Mouse (Mus musculus) fibroblast of lung, adult 2 months (primary cell): ENCODE data around the gene Pde6g.

Experiments
- DNase-seq: peaks from one replicate; pipeline ENCODE4 v3.0.0-alpha.2; 2011; ENCODE audit warnings: low read depth

Gene Pde6g

GRCm38 (mm10) chr11:120467051-120467735 lies 13.9 kb upstream of the Pde6g start, which contains the start of gene Arl16:
Arl16 (minus strand) TSS chr11:120467607.
- peak; percentile 97 for DNase-seq

DNA sequence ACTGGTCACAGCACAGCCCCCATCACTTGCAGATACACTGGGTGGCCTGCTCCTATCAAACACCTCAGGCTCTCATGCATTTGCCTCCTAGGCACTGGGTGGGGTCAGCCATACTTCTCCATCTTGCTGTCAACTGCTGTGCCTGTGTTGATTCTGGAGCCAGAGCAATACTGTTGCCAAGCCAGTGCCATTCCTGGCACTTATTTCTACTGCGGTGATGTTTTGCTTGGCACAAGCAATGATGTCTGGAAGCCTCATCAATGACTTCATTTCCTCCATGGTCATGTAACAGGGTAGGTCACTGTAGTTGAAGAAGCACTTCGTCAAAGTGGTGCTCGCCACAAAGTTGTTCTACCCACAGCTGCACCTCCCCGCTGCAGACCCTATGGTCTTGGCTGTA lies 12.2 kb upstream of the Pde6g start:
- peak; percentile 44 for DNase-seq

DNA sequence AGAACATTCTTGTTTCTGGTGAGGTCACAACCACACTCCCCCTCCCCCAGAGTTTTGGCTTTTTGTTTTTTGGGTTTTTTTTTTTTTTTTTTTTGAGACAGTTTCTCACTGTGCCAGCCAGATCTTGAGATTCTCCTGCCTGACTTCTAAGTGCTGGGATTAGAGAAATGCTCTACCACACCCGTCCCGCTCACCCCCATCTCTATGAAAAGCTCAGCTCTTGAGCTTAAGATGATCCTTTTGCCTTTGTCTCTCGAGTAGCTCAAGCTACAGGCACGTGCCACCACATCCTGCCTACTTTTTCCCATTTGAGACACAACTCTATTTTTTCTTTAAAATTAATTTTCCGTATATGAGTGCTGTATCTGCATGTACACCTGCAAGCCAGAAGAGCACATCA lies 11.1 kb upstream of the Pde6g start:
- no peak for DNase-seq

GRCm38 (mm10) chr11:120463536-120463935 lies 10.2 kb upstream of the Pde6g start:
- DNase-seq = no peak

- DNase-seq = no peak
Observed at GRCm38 (mm10) chr11:120458847-120459597, 5.7 kb upstream of the Pde6g start.

DNA sequence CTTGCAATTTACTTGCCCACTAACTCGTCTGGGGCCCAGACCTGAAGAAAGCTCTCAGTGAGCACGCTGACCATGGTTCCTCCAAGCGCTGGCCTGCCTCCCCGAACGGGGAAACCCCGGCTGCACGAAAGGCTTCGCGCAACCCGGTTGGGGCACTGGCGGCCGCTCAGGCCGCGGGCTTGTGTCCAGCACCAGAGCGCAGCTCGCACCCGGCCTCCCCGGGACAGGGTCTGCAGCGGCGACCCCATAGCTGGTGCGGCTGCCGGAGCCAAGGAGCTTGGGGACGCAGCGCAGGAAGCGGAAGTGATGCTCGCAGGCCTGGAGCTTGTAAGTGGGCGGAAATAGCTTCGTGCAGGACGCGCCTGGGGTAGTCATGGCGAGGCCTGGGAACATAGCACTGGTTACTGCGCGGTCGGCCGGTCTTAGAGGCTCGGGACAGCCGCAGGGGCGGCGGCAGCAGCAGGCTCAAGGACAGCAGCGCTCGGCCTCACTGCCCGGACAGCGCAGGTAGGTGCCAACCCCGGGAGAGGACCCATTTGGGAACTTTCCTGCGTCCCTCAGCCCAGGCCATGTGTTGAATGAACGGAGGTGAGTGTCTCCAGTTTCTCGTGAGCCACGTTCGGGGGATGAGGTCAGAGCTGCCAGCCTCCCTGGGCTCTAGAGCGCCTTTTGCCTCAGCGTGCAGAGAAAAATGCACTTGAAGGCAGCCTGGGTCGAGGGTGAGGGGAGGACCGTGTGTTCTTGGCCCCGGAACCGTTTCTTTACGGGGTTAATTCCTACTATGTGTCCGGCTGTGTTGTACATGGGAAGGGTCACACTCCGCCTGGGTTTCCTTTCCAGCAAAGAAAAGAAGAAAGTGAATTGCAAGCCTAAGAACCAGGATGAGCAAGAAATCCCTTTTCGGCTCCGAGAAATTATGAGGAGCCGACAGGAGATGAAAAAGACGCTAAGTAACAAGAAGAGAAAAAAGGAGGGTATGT lies 4.8 kb upstream of the Pde6g start, which contains the start of the genes Oxld1 and Ccdc137:
Gene Oxld1 (minus strand): TSS at position 297 of the 980 bp plus-strand sequence.
Gene Ccdc137 (plus strand): TSS at position 344 of the 980 bp plus-strand sequence.
- peak; percentile 63 for DNase-seq

- DNase-seq = no peak
Observed at GRCm38 (mm10) chr11:120457370-120457769, 4.1 kb upstream of the Pde6g start.

DNA sequence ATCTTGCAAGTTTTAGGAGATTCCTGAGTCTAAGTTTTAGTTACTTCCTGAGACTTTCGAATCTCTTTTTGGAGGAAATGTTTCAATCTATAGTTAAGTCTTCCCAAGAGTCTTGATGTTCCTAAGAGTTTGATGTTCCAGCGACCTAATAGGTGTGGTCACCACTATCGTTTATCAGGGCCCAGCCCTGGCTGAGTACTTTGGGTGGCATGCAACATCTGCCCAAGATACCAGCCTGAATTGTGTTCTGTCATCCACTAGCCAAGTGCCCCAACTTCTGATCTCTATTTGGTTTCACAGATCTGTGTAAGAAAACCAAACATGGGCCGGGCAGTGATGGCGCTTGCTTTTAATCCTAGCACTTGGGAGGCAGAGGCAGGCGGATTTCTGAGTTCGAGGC lies 2.1 kb upstream of the Pde6g start:
- DNase-seq = no peak

GRCm38 (mm10) chr11:120454965-120455364 lies 1.7 kb upstream of the Pde6g start:
- DNase-seq = no peak

GRCm38 (mm10) chr11:120452246-120452645 lies 1.1 kb downstream of the Pde6g start:
- DNase-seq = no peak

GRCm38 (mm10) chr11:120447179-120447578 lies 6.1 kb downstream of the Pde6g start:
- no peak for DNase-seq

DNA sequence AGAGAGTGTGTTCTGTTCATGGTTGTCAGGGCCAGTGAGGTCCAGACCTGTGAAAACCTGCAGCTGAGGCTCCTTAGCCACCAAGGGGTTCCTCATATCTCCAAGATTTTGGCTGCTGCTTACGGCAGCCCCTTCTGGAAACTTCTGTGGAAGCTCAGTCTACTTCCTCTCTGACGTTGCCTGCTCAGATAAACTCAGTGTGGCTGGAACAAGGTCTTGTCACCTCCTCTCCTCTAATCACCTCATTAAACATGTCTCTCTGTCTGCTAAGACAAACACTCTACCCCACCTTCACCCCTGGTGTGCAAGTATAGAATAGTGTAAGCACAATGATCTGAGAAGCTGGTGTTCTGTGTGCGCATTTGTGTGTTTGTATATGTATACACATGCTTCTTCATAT lies 7.8 kb downstream of the Pde6g start:
- DNase-seq = no peak

DNA sequence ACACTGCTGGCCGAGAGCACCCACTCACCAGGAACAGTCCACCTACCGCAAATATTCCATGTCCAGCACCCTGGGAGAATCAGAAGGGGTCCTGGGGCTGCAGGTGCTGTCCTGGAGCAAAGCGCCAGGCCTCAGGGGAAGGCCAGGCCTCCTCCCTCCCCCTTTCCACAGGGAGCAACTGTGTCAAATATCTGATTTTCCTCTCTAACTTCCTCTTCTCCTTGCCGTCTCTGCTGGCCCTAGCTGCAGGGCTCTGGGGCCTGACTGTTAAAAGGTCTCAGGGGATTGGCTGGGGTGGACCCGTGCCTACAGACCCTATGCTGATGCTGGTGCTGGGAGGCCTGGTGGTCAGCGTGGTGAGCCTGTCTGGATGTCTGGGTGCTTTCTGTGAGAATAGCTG lies 9.2 kb downstream of the Pde6g start:
- no peak for DNase-seq

DNA sequence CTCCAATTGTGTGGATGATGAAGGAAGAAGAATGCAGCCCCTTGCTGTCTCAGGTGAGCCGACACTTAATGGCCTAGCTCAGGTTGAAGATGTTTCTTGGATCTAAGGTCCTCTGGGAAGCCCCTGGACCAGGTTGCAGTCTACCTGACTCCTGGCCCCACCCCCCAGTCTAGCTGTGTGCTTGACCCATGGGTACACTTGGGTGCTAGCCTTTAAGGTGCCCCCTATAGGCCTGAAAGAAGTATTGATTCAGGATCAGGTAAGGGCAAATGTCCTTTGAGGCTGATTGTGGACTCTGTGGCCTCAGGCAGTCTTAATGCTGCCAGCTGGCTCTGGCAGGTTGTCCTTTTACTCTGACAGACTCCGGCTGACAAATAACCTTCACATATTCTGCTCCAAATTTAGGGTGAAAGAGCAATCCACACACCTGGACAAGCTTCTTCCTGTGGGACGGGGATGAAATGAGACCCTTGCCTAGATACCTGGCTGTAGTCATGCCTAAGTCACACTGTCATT lies 10.5 kb downstream of the Pde6g start:
- no peak for DNase-seq

DNA sequence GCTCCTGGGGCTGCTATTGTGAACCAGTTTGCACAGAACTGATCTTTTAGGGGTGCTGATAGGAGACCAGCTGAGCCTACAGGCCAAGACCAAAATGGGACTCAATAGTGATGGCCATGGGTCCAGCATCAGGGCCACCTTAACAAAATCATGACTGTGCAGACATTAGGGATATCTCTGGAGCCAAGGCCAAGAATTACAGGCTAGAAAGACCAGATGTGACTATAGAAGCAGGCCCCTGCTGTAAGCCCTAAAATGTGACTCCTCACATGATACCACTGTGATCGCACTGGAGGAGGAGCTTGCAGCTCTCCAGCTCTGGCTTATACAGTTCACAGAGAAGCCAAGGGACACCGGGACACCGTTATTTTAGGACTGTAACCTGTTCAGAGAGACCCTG lies 11.0 kb downstream of the Pde6g start, which contains the start of gene Tspan10:
Gene Tspan10 (plus strand): TSS at position 301 of the 400 bp plus-strand sequence.
- no peak for DNase-seq

DNA sequence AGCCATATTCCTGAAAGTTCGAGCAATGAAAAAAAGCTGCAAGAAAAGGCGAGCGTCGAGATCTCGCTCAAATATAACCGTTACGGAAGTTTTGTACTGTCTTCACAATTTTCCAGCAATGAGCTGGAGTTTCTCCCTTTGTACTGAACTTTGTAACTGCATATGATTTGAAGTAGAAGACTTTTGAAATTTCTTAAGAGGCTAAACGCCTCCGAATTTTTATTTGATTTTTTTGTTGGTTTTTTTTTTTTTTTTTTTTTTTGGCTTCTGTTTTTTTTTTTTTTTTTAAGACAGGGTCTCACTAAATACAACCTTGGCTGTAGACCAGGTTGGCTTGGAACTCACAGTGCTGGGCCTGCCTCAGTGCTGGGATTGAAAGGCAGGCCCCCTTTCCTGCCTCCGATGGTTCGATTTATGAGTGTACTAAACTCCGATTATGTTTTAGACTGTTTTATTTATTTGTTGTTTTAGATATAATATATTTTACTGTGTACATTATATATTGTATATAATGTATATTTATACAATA lies 15.4 kb downstream of the Pde6g start:
- no peak for DNase-seq

- peak; percentile 44 for DNase-seq
Observed at GRCm38 (mm10) chr11:120437152-120437856, 16.0 kb downstream of the Pde6g start, which contains the start of gene Nploc4. Nploc4 (minus strand) TSS chr11:120437708.

DNA sequence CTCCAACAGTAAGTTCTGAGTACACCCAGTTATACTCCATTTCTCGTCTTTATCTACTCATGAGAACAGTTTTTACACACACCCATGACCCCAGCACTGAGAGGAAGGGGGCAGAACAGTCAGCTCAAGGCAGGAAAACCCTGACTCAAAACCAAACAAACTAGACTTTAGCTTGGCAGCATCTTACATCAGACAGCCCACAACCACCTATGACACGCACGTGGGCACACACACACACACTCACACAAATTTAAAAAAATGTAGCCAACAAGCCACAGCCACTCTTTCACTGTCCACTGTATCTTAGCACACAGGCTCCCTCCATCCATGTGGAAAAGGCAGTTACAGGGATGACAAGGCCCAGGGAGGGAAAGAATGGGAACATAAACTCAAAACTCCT lies 26.6 kb downstream of the Pde6g start:
- DNase-seq = no peak

- DNase-seq = peak; percentile 36
Observed at GRCm38 (mm10) chr11:120423569-120424295, 29.6 kb downstream of the Pde6g start.
